Mouse (Mus musculus) small intestine, adult 2 months (tissue): ENCODE data around the gene Eva1c. TPM values are rescaled to one million over a fixed set of nuclear protein-coding genes. Genes with fewer than 3 reads are reported as not detected.

Source experiments
- H3K27ac ChIP-seq: fragments of 200-500 bp; 2 replicates; pipeline ENCODE4 v1.5.1; 2012; ENCODE audit warnings: low read depth, low read length, control low read depth, inconsistent platforms; ENCODE audit not compliant: insufficient read depth
- H3K27me3 ChIP-seq: fragments of 200-500 bp; 2 replicates; pipeline ENCODE4 v1.6.1; 2012; ENCODE audit warnings: mild to moderate bottlenecking, moderate library complexity, low read length, inconsistent platforms; ENCODE audit not compliant: control insufficient read depth, insufficient read depth
- H3K36me3 ChIP-seq: fragments of 200-500 bp; 2 replicates; pipeline ENCODE4 v1.6.1; 2012; ENCODE audit warnings: mild to moderate bottlenecking, low read length, control low read depth, inconsistent platforms; ENCODE audit not compliant: control insufficient read depth, insufficient read depth
- H3K4me1 ChIP-seq: fragments of 200-500 bp; 2 replicates; pipeline ENCODE4 v1.6.1; 2012; ENCODE audit warnings: low read length, inconsistent platforms, mixed read lengths; ENCODE audit not compliant: control insufficient read depth, insufficient read depth, insufficient read length
- H3K4me3 ChIP-seq: fragments of 200-500 bp; 2 replicates; pipeline ENCODE4 v1.5.1; 2012; ENCODE audit warnings: low read depth, mild to moderate bottlenecking, control low read depth, inconsistent platforms, low read length, moderate library complexity
- CTCF ChIP-seq: fragments of 200-500 bp; IDR thresholded peaks from 2 replicates; pipeline ENCODE4 v1.5.1; 2012; ENCODE audit warnings: low read depth, mild to moderate bottlenecking, control low read depth, inconsistent platforms, low read length, moderate library complexity, mixed read lengths; ENCODE audit not compliant: insufficient replicate concordance, insufficient read length; ENCODE audit errors: extremely low read depth
- POLR2A ChIP-seq: fragments of 200-500 bp; IDR thresholded peaks from 2 replicates; pipeline ENCODE4 v1.6.1; 2012; ENCODE audit warnings: low read depth, mild to moderate bottlenecking, control low read depth, inconsistent platforms, low read length, moderate library complexity
- WGBS: fragments of 180-500 bp; shearing (Covaris S2); methylation state at CpG from one replicate; pipeline ENCODE4 v1.1.7; 2018; 5-methylcytosine and 5-hydroxymethylcytosine counted together
- polyA plus RNA-seq: library from polyadenylated mRNA; depleted of rRNA; stranded (reverse); fragments of >200 nt; gene quantifications from 2 replicates; pipeline ENCODE4 v1.2.3, GENCODE M21; 2012

Gene Eva1c
- polyA plus RNA-seq, 1 experiment, result 0.19 TPM

GRCm38 (mm10) chr16:90833041-90833791 is 6.7 kb downstream of the Eva1c start:
- peaks cover 12% of the 10 kb centered on the region for H3K27me3 ChIP-seq
- H3K27ac ChIP-seq, result no peak overlapping the region
- no peaks in the 10 kb centered on the region for H3K36me3 ChIP-seq
- WGBS, result 64% methylated on average over 9 of the region's 9 CpGs
- no peak overlapping the region for H3K4me3 ChIP-seq
- no peak for TF ChIP-seq CTCF
- TF ChIP-seq POLR2A, result no peak
- peaks cover 7% of the 10 kb centered on the region for H3K4me1 ChIP-seq

GRCm38 (mm10) chr16:90837431-90837830 is 10.9 kb downstream of the Eva1c start:
- H3K4me3 ChIP-seq, result no peak overlapping the region
- 72% methylated on average over 8 of the region's 8 CpGs for whole genome bisulfite sequencing
- no peak for TF ChIP-seq CTCF
- no peak for TF ChIP-seq POLR2A
- H3K27me3 ChIP-seq, result no peaks in the 10 kb centered on the region
- no peaks in the 10 kb centered on the region for H3K4me1 ChIP-seq
- H3K36me3 ChIP-seq, result no peaks in the 10 kb centered on the region
- H3K27ac ChIP-seq, result no peak overlapping the region

GRCm38 (mm10) chr16:90842164-90842563 is 15.6 kb downstream of the Eva1c start:
- Histone ChIP-seq H3K27ac (no peak overlapping the region), H3K4me1 (no peaks in the 10 kb centered on the region), H3K27me3 (no peaks in the 10 kb centered on the region), H3K4me3 (no peak overlapping the region), H3K36me3 (no peaks in the 10 kb centered on the region)
- TF ChIP-seq CTCF, result no peak
- WGBS, result 59% methylated on average over 9 of the region's 9 CpGs

- no peak overlapping the region for H3K27ac ChIP-seq
- no peaks in the 10 kb centered on the region for H3K36me3 ChIP-seq
- H3K4me1 ChIP-seq, result no peaks in the 10 kb centered on the region
- H3K27me3 ChIP-seq, result no peaks in the 10 kb centered on the region
- WGBS, result 74% methylated on average over 6 of the region's 6 CpGs
- H3K4me3 ChIP-seq, result no peak overlapping the region
- TF ChIP-seq CTCF (no peak), POLR2A (no peak)
Observed at GRCm38 (mm10) chr16:90845038-90845437, 18.5 kb downstream of the Eva1c start.

- Histone ChIP-seq H3K4me1 (no peaks in the 10 kb centered on the region), H3K36me3 (no peaks in the 10 kb centered on the region), H3K4me3 (no peak overlapping the region), H3K27me3 (no peaks in the 10 kb centered on the region), H3K27ac (no peak overlapping the region)
- WGBS, result 84% methylated on average over 13 of the region's 13 CpGs
- no peak for TF ChIP-seq POLR2A
- no peak for TF ChIP-seq CTCF
Observed at GRCm38 (mm10) chr16:90845591-90845990, 19.1 kb downstream of the Eva1c start.

GRCm38 (mm10) chr16:90848697-90849096 is 22.2 kb downstream of the Eva1c start:
- TF ChIP-seq CTCF (no peak), POLR2A (no peak)
- no peaks in the 10 kb centered on the region for H3K27me3 ChIP-seq
- 42% methylated on average over 7 of the region's 7 CpGs for WGBS
- H3K36me3 ChIP-seq, result no peaks in the 10 kb centered on the region
- no peaks in the 10 kb centered on the region for H3K4me1 ChIP-seq
- no peak overlapping the region for H3K4me3 ChIP-seq
- no peak overlapping the region for H3K27ac ChIP-seq

- no peak for TF ChIP-seq POLR2A
- TF ChIP-seq CTCF, result no peak
- Histone ChIP-seq H3K4me3 (no peak overlapping the region), H3K27ac (no peak overlapping the region), H3K4me1 (no peaks in the 10 kb centered on the region), H3K36me3 (no peaks in the 10 kb centered on the region), H3K27me3 (no peaks in the 10 kb centered on the region)
- 44% methylated on average over 12 of the region's 12 CpGs for WGBS
Observed at GRCm38 (mm10) chr16:90849262-90849661, 22.7 kb downstream of the Eva1c start.
